Mouse (Mus musculus): ENCODE measurements around the gene Ostm1.
A peak's percentile ranks its signal among the peaks of the same experiment; 100 is the strongest.

Ostm1 gene

GRCm38 (mm10) chr10:42583157-42583872 is at the start of gene Ostm1, which contains the start of gene Nr2e1:
Gene Ostm1 (plus strand): TSS chr10:42583822.
Gene Nr2e1 (minus strand): TSS chr10:42583632.
- DNase-seq (ENCODE audit: low read depth, low spot score), result peak; percentile 21

- DNase-seq (ENCODE audit: low read depth, low spot score), result no peak
Observed at GRCm38 (mm10) chr10:42533836-42534453, 49.7 kb upstream of the Ostm1 start.

- DNase-seq (ENCODE audit: low read depth, low spot score), result no peak
Observed at GRCm38 (mm10) chr10:42537571-42538316, 45.9 kb upstream of the Ostm1 start.

- no peak for DNase-seq (ENCODE audit: low read depth, low spot score)
Observed at GRCm38 (mm10) chr10:42545707-42546503, 37.7 kb upstream of the Ostm1 start.

GRCm38 (mm10) chr10:42546507-42546906 is 37.1 kb upstream of the Ostm1 start:
- no peak for DNase-seq (ENCODE audit: low read depth, low spot score)

GRCm38 (mm10) chr10:42559581-42560200 is 23.9 kb upstream of the Ostm1 start:
- DNase-seq (ENCODE audit: low read depth, low spot score), result no peak

- DNase-seq (ENCODE audit: low read depth, low spot score), result no peak
Observed at GRCm38 (mm10) chr10:42562272-42562671, 21.4 kb upstream of the Ostm1 start.

- no peak for DNase-seq (ENCODE audit: low read depth, low spot score)
Observed at GRCm38 (mm10) chr10:42572567-42572966, 11.1 kb upstream of the Ostm1 start.

- DNase-seq (ENCODE audit: low read depth, low spot score), result no peak
Observed at GRCm38 (mm10) chr10:42572971-42573370, 10.7 kb upstream of the Ostm1 start.

- DNase-seq (ENCODE audit: low read depth, low spot score), result no peak
Observed at GRCm38 (mm10) chr10:42574639-42575038, 9.0 kb upstream of the Ostm1 start.

- DNase-seq (ENCODE audit: low read depth, low spot score), result no peak
Observed at GRCm38 (mm10) chr10:42577525-42578280, 5.9 kb upstream of the Ostm1 start.

- DNase-seq (ENCODE audit: low read depth, low spot score), result no peak
Observed at GRCm38 (mm10) chr10:42578281-42578675, 5.3 kb upstream of the Ostm1 start.

GRCm38 (mm10) chr10:42578698-42579474 is 4.7 kb upstream of the Ostm1 start:
- no peak for DNase-seq (ENCODE audit: low read depth, low spot score)

GRCm38 (mm10) chr10:42579475-42580130 is 4.0 kb upstream of the Ostm1 start:
- no peak for DNase-seq (ENCODE audit: low read depth, low spot score)

- DNase-seq (ENCODE audit: low read depth, low spot score), result no peak
Observed at GRCm38 (mm10) chr10:42580131-42580950, 3.3 kb upstream of the Ostm1 start.

GRCm38 (mm10) chr10:42580951-42581277 is 2.7 kb upstream of the Ostm1 start:
- DNase-seq (ENCODE audit: low read depth, low spot score), result no peak

- no peak for DNase-seq (ENCODE audit: low read depth, low spot score)
Observed at GRCm38 (mm10) chr10:42581694-42582565, 1.7 kb upstream of the Ostm1 start.
